Mouse (Mus musculus) granulocyte monocyte progenitor cell, adult 5-6 weeks (primary cell): ENCODE results near the gene Ifna1. TPM values are rescaled to one million over a fixed set of nuclear protein-coding genes. Genes with fewer than 3 reads are reported as not detected.
A peak's percentile ranks its signal among the peaks of the same experiment; 100 is the strongest.

ENCODE experiments used
- ATAC-seq: replicated peaks from 2 replicates; pipeline ENCODE4 v1.8.0; 2016; ENCODE audit warnings: mild to moderate bottlenecking, moderate TSS enrichment, inconsistent platforms; ENCODE audit not compliant: poor library complexity, severe bottlenecking
- total RNA-seq, 2 experiments: library from RNA; stranded (forward) in 1 of 2; stranded (reverse) in 1 of 2; fragments of 200-712, 200-1000 nt in 1 of 2; fragments of >200 nt in 1 of 2; fragmentation: Nextera tagmentation in 1 of 2; gene quantifications; 2 replicates each; pipeline ENCODE4 v1.2.3; 2014 to 2017

The Ifna1 gene
- total RNA-seq, 2 experiments from 2014 or later, result not detected

DNA sequence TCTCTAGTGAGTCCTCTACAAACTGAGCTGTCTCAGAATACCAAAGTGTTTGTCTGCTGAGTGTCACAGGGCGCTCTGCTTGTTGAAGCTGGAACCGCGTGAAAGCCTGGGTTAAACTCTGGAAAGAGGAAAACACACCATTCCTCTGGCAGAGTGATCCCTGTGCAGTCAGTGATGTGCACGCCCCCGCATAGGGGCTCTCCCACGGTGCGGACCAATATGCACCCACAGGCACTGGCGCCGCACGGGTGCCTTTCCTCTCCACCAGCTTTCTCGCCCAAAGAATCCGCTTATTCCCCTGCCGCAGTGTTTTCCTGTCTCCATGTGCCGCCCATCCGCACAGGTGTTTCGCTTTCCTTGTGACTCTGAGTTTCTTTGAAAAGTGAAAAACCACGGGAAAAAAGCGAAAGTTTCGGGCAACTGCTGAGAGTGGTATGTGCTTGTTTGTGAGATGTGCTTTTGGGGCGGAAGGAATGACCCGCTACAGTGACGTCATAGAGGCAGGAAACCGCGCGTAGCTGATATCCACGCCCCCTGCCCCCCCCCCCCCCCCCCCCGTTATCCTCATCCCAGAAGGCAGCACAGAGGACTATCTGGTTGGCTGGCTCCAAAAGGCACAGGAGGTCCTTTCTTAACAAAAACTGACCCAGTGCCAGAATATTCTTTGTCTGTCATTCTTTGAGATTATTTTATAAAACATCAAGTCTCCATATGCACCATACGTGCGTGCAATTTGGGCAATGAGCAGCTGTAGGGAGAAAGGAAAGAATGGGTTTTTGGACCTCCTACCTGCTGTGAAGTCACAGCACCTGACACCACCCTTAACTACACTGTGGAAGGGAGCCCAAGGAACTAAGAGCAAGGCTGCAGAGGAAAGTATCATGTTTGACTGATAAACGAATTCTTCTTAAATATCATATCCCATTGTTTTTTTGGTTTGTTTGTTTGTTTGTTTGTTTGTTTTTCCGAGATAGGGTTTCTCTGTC lies 18.3 kb downstream of the Ifna1 start:
- peak; percentile 24; the same call in 1 of the 2 replicates for ATAC-seq

DNA sequence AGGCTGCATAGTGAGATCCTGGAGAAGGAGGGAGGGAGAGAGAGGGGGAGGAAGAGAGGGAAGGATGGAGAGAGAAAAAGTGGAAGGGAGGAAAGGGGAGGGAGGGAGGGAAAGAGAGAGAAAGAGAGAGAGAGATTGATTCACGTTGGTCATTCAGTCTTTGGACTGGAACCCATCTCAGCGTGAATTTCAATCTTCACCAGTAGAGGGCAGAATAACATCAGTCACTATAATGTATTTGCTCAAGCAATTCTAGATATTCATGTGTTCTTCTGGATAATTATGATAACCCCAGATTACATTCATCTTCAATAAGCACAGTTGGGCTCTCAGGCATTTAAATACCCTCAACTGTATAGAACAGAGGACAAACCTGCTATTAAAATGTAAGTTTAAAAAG lies 22.8 kb downstream of the Ifna1 start:
- 0 out of 2 replicates have a peak, but pooled peaks have one; percentile 35 for ATAC-seq

DNA sequence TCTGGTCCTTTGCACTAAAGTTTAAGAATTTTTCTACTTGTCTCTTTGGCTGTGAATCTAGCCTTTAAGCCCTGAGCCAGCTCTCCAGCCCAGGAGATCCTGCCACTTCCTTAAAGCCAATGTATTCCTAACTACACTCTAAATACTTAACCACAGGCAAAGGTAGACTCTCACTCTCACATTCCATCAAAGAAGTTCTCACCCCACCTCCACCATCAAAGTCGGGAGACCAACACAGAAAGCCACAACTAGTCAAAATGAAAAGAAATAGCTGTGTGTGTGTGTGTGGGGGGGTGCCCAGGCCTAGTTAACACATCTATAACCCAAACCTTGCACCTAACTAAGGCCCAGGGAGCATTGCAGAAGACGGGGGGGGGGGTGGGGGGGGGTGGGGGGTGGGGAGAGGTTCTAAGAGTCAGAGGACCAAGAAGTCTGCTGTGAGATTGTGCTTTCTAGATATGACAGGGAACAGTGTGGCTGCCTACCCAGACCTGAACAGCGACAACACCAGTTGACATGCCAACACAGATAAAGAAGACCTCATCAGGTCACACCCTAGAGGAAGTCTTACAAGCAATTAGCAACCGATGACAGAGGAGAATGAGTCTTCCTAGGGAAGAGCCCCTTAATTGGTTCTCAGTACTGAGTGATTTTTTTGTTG lies 25.7 kb downstream of the Ifna1 start:
- no peak for ATAC-seq

GRCm38 (mm10) chr4:88876520-88876919 lies 26.6 kb downstream of the Ifna1 start:
- no peak for ATAC-seq

DNA sequence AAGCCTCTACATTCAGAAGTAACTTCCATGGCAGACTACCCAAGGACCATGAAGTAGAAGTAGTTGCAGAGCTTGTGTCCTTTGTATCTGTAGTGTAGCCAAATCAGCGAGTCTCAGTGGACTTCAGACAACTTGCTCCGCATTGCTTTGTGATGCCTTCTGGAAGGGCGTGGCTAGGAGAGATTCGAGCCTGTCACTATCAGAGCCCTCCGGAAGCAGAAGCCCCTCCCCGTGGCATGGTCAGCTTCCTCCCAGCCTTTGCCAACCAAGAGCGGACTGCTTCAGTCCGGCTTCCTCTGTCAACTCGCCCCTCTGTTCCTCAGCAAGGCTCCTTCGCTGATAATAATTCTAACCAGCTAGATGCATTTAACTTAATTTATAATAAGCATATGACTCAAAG lies 28.4 kb downstream of the Ifna1 start:
- ATAC-seq, result peak; percentile 99

GRCm38 (mm10) chr4:88878772-88879171 lies 28.9 kb downstream of the Ifna1 start:
- ATAC-seq, result no peak

- ATAC-seq, result no peak
Observed at GRCm38 (mm10) chr4:88880101-88880500, 30.2 kb downstream of the Ifna1 start, which contains the start of gene Ifne. Ifne (minus strand) TSS chr4:88880201.

DNA sequence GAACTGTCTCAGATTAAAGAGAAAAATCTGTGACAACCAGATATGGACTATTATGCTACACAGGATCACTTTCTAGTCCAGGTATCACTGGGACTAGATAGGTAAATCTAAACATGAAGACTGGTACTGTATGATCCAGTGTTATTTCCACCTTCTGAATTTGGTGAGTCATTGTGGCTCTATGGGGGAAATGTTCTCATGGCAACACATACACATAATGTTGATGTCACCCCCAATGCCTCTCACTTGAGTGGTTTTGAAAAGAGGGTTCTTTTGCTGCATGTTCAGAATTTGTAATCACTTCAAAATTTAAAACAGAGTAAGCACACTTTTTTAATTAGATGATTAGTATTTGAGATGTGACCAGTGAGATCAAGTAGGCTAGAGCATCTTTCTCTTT lies 38.3 kb downstream of the Ifna1 start:
- no peak for ATAC-seq

GRCm38 (mm10) chr4:88893201-88893754 lies 43.4 kb downstream of the Ifna1 start:
- no peak for ATAC-seq

Other genes starting within 250 kb of the Ifna1 start
- gene Ifna12, start 246.7 kb upstream of the Ifna1 start, total RNA-seq (2014; fragmentation: Nextera tagmentation), result not detected in 2 replicates
- not detected in 2 replicates for gene Ifna12, start 246.7 kb upstream of the Ifna1 start, total RNA-seq (2017)
- gene C87499, start 215.7 kb upstream of the Ifna1 start, total RNA-seq (2014; fragmentation: Nextera tagmentation), result not detected in 2 replicates
- not detected in 2 replicates for gene C87499, start 215.7 kb upstream of the Ifna1 start, total RNA-seq (2017)
- gene Ifna13, start 205.6 kb upstream of the Ifna1 start, total RNA-seq (2014; fragmentation: Nextera tagmentation), result not detected in 2 replicates
- gene Ifna13, start 205.6 kb upstream of the Ifna1 start, total RNA-seq (2017), result not detected in 2 replicates
- gene Ifna16, start 173.2 kb upstream of the Ifna1 start, total RNA-seq (2014; fragmentation: Nextera tagmentation), result not detected in 2 replicates
- gene Ifna16, start 173.2 kb upstream of the Ifna1 start, total RNA-seq (2017), result not detected in 2 replicates
- not detected in 2 replicates for gene Ifna2, start 166.2 kb upstream of the Ifna1 start, total RNA-seq (2014; fragmentation: Nextera tagmentation)
- gene Ifna2, start 166.2 kb upstream of the Ifna1 start, total RNA-seq (2017), result not detected in 2 replicates
- gene Ifnab, start 158.7 kb upstream of the Ifna1 start, total RNA-seq (2014; fragmentation: Nextera tagmentation), result not detected in 2 replicates
- not detected in 2 replicates for gene Ifnab, start 158.7 kb upstream of the Ifna1 start, total RNA-seq (2017)
- not detected in 2 replicates for gene Gm26566, start 128.3 kb upstream of the Ifna1 start, total RNA-seq (2014; fragmentation: Nextera tagmentation)
- 0.69 TPM in 1 of 2 replicates, not detected in the other for gene Gm26566, start 128.3 kb upstream of the Ifna1 start, total RNA-seq (2017)
- gene Klhl9, start 127.6 kb upstream of the Ifna1 start, total RNA-seq (2014; fragmentation: Nextera tagmentation), result 33.5 and 45.5 TPM in 2 replicates
- 72.4 and 96.0 TPM in 2 replicates for gene Klhl9, start 127.6 kb upstream of the Ifna1 start, total RNA-seq (2017)
- gene Gm13271, start 95.2 kb upstream of the Ifna1 start, total RNA-seq (2014; fragmentation: Nextera tagmentation), result not detected in 2 replicates
- not detected in 2 replicates for gene Gm13271, start 95.2 kb upstream of the Ifna1 start, total RNA-seq (2017)
- 0.49 TPM in 1 of 2 replicates, not detected in the other for gene Gm13283, start 90.0 kb upstream of the Ifna1 start, total RNA-seq (2014; fragmentation: Nextera tagmentation)
- 0.21 TPM in 1 of 2 replicates, not detected in the other for gene Gm13283, start 90.0 kb upstream of the Ifna1 start, total RNA-seq (2017)
- not detected in 2 replicates for gene Gm13290, start 76.3 kb upstream of the Ifna1 start, total RNA-seq (2014; fragmentation: Nextera tagmentation)
- gene Gm13290, start 76.3 kb upstream of the Ifna1 start, total RNA-seq (2017), result not detected in 2 replicates
- gene Gm13289, start 73.2 kb upstream of the Ifna1 start, total RNA-seq (2014; fragmentation: Nextera tagmentation), result not detected in 2 replicates
- not detected in 2 replicates for gene Gm13289, start 73.2 kb upstream of the Ifna1 start, total RNA-seq (2017)
- not detected in 2 replicates for gene Gm13272, start 70.2 kb upstream of the Ifna1 start, total RNA-seq (2014; fragmentation: Nextera tagmentation)
- not detected in 2 replicates for gene Gm13272, start 70.2 kb upstream of the Ifna1 start, total RNA-seq (2017)
- gene Ifnz, start 68.0 kb upstream of the Ifna1 start, total RNA-seq (2014; fragmentation: Nextera tagmentation), result 1.5 TPM in 1 of 2 replicates, not detected in the other
- gene Ifnz, start 68.0 kb upstream of the Ifna1 start, total RNA-seq (2017), result 0.22 and 0.52 TPM in 2 replicates
- gene Gm13276, start 64.4 kb upstream of the Ifna1 start, total RNA-seq (2014; fragmentation: Nextera tagmentation), result not detected in 2 replicates
- not detected in 2 replicates for gene Gm13276, start 64.4 kb upstream of the Ifna1 start, total RNA-seq (2017)
- not detected in 2 replicates for gene Gm13277, start 61.5 kb upstream of the Ifna1 start, total RNA-seq (2014; fragmentation: Nextera tagmentation)
- gene Gm13277, start 61.5 kb upstream of the Ifna1 start, total RNA-seq (2017), result not detected in 2 replicates
- not detected in 2 replicates for gene Gm13278, start 58.5 kb upstream of the Ifna1 start, total RNA-seq (2014; fragmentation: Nextera tagmentation)
- not detected in 2 replicates for gene Gm13278, start 58.5 kb upstream of the Ifna1 start, total RNA-seq (2017)
- gene Gm13275, start 55.6 kb upstream of the Ifna1 start, total RNA-seq (2014; fragmentation: Nextera tagmentation), result not detected in 2 replicates
- gene Gm13275, start 55.6 kb upstream of the Ifna1 start, total RNA-seq (2017), result not detected in 2 replicates
- not detected in 2 replicates for gene Gm13279, start 52.7 kb upstream of the Ifna1 start, total RNA-seq (2014; fragmentation: Nextera tagmentation)
- not detected in 2 replicates for gene Gm13279, start 52.7 kb upstream of the Ifna1 start, total RNA-seq (2017)
- not detected in 2 replicates for gene Gm13285, start 50.4 kb upstream of the Ifna1 start, total RNA-seq (2014; fragmentation: Nextera tagmentation)
- not detected in 2 replicates for gene Gm13285, start 50.4 kb upstream of the Ifna1 start, total RNA-seq (2017)
- gene Gm13287, start 46.8 kb upstream of the Ifna1 start, total RNA-seq (2014; fragmentation: Nextera tagmentation), result not detected in 2 replicates
- gene Gm13287, start 46.8 kb upstream of the Ifna1 start, total RNA-seq (2017), result not detected in 2 replicates
- gene Gm13288, start 44.6 kb upstream of the Ifna1 start, total RNA-seq (2014; fragmentation: Nextera tagmentation), result not detected in 2 replicates
- not detected in 2 replicates for gene Gm13288, start 44.6 kb upstream of the Ifna1 start, total RNA-seq (2017)
- not detected in 2 replicates for gene Ifna7, start 33.9 kb upstream of the Ifna1 start, total RNA-seq (2014; fragmentation: Nextera tagmentation)
- not detected in 2 replicates for gene Ifna7, start 33.9 kb upstream of the Ifna1 start, total RNA-seq (2017)
- not detected in 2 replicates for gene Ifna11, start 30.1 kb upstream of the Ifna1 start, total RNA-seq (2014; fragmentation: Nextera tagmentation)
- gene Ifna11, start 30.1 kb upstream of the Ifna1 start, total RNA-seq (2017), result not detected in 2 replicates
- not detected in 2 replicates for gene Ifna6, start 22.7 kb upstream of the Ifna1 start, total RNA-seq (2014; fragmentation: Nextera tagmentation)
- gene Ifna6, start 22.7 kb upstream of the Ifna1 start, total RNA-seq (2017), result not detected in 2 replicates
- not detected in 2 replicates for gene Ifna5, start 14.6 kb upstream of the Ifna1 start, total RNA-seq (2014; fragmentation: Nextera tagmentation)
- not detected in 2 replicates for gene Ifna5, start 14.6 kb upstream of the Ifna1 start, total RNA-seq (2017)
- not detected in 2 replicates for gene Ifna4, start 8.2 kb upstream of the Ifna1 start, total RNA-seq (2014; fragmentation: Nextera tagmentation)
- gene Ifna4, start 8.2 kb upstream of the Ifna1 start, total RNA-seq (2017), result not detected in 2 replicates
- not detected in 2 replicates for gene Ifne, start 30.1 kb downstream of the Ifna1 start, total RNA-seq (2014; fragmentation: Nextera tagmentation)
- not detected in 2 replicates for gene Ifne, start 30.1 kb downstream of the Ifna1 start, total RNA-seq (2017)